Mouse (Mus musculus): Measurements from ENCODE around the gene 4930512M02Rik. TPM values are rescaled to one million over a fixed set of nuclear protein-coding genes. Genes with fewer than 3 reads are reported as not detected.

4930512M02Rik gene
- total and polyA plus RNA-seq, 3 experiments: not detected

DNA sequence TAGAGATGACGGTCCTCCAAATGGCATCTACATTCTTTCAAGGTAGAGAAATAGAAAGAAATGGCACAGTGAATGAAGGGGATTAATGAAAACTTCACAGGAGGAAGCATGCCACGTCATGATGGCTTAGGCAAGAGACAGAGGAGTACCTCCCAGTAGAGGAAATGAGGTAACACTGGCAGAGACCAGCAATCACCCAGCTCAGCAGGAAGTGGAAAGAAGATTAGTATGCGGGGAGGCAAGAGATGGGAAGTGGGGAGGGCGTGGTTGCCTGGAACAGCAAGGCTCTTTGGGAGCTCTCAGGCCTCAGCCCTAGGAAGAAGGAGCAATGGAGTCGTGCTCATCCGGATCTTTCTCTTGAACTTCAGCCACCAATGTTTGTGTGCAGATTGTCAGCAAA, 53.9 kb downstream of the 4930512M02Rik start:
- no peak for TF ChIP-seq TCF12 (IDR thresholded peaks at IDR 0.05; ENCODE audit: low read depth, low read length)
- no peak for TF ChIP-seq IRF4 (IDR thresholded peaks at IDR 0.05; ENCODE audit: low read depth, low read length)
- TF ChIP-seq E2F4 (IDR thresholded peaks at IDR 0.05; ENCODE audit: insufficient replicate concordance, low read depth, low read length): no peak
- TF ChIP-seq USF2 (conservative IDR thresholded peaks at IDR 0.05; ENCODE audit: low read depth, low read length): no peak
- TF ChIP-seq CHD1 (IDR thresholded peaks at IDR 0.05; ENCODE audit: low read depth, low read length): no peak
- TF ChIP-seq SIN3A (IDR thresholded peaks at IDR 0.05; ENCODE audit: low read length): no peak
- no peak for TF ChIP-seq TBP (conservative IDR thresholded peaks at IDR 0.05; ENCODE audit: low read depth, low read length)
- no peak for TF ChIP-seq ELF1 (IDR thresholded peaks at IDR 0.05; ENCODE audit: low read depth, low read length)
- no peak for TF ChIP-seq KAT2A (IDR thresholded peaks at IDR 0.05; ENCODE audit: insufficient replicate concordance, low read length)
- TF ChIP-seq NRF1 (IDR thresholded peaks at IDR 0.05; ENCODE audit: low read depth, low read length): no peak
- no peak for TF ChIP-seq JUND (conservative IDR thresholded peaks at IDR 0.05; ENCODE audit: low read depth, low read length)
- TF ChIP-seq CHD2 (IDR thresholded peaks at IDR 0.05; ENCODE audit: low read length): no peak
- no peak for TF ChIP-seq MEF2A (IDR thresholded peaks at IDR 0.05; ENCODE audit: borderline replicate concordance, low read depth, low read length)
- no peak for TF ChIP-seq USF1 (IDR thresholded peaks at IDR 0.05; ENCODE audit: low read depth, low read length)
- no peak for TF ChIP-seq ZMIZ1 (IDR thresholded peaks at IDR 0.05; ENCODE audit: low read depth, low read length)
- no peak for TF ChIP-seq BHLHE40 (IDR thresholded peaks at IDR 0.05; ENCODE audit: low read depth, low read length)
- no peak for TF ChIP-seq HCFC1 (IDR thresholded peaks at IDR 0.05; ENCODE audit: low read depth, low read length)
- Histone ChIP-seq H3K4me3 (replicated peaks in 1 of 3; ENCODE audit: low read depth in 2 of 3, low read length in 2 of 3, poor library complexity in 1 of 3) (no peak overlapping the region), H3K27ac (ENCODE audit: insufficient read depth, low read depth) (no peak overlapping the region), H3K9ac (ENCODE audit: insufficient read depth, low read depth) (no peak overlapping the region), H3K4me2 (ENCODE audit: insufficient read depth, low read depth, poor library complexity, severe bottlenecking) (no peak overlapping the region), H3K36me3 (replicated peaks in 1 of 2; ENCODE audit: control insufficient read depth in 1 of 2, insufficient read depth in 1 of 2, low read length in 1 of 2) (peaks cover 14 to 52% of the 10 kb centered on the region in 2 experiments), H3K9me3 (replicated peaks; ENCODE audit: low read length) (peaks cover 12% of the 10 kb centered on the region), H3K27me3 (replicated peaks) (no peaks in the 10 kb centered on the region), H3K79me2 (replicated peaks; ENCODE audit: control insufficient read depth, extremely low read depth, insufficient read depth, poor library complexity, severe bottlenecking) (no peaks in the 10 kb centered on the region), H3K4me1 (ENCODE audit: control insufficient read depth in 1 of 2, insufficient read depth in 2 of 2) (peaks cover 21 to 47% of the 10 kb centered on the region in 2 experiments)
- in situ Hi-C loops (cut with MboI; ENCODE audit: low pct_ligation_motif_present, low pct_unique_long_range_greater_than_20kb, low sequenced_read_pairs) (no loop called here), dilution Hi-C loops (cut with MboI; ENCODE audit: extremely low pct_ligation_motif_present, extremely low pct_unique_long_range_greater_than_20kb, low sequenced_read_pairs) (no loop called here)
- no peak for DNase-seq (ENCODE audit: extremely low read depth)

DNA sequence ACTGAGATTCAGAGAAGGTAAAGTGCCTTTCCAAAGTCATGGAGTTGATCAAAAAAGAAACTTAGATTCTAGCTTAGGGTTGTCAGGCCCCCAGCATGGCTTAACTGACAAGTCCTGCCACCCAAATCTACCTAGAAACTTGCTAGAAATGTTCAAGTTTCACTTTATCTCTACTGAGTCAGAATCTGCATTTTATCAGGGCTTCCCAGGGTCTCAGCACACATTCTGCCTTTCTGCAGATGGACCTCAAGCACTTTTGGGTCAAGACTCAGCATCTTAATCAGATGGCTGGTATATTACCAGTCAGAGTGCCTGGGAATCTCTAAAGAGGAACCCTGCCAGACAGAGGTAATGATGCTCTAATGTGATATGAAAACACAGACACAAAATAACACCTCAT, 56.9 kb downstream of the 4930512M02Rik start:
- Histone ChIP-seq H3K4me1 (ENCODE audit: control insufficient read depth in 1 of 2, insufficient read depth in 2 of 2) (peaks cover 24 to 76% of the 10 kb centered on the region in 2 experiments), H3K4me2 (ENCODE audit: insufficient read depth, low read depth, poor library complexity, severe bottlenecking) (no peak overlapping the region), H3K79me2 (replicated peaks; ENCODE audit: control insufficient read depth, extremely low read depth, insufficient read depth, poor library complexity, severe bottlenecking) (no peaks in the 10 kb centered on the region), H3K27ac (ENCODE audit: insufficient read depth, low read depth) (no peak overlapping the region), H3K36me3 (replicated peaks in 1 of 2; ENCODE audit: control insufficient read depth in 1 of 2, insufficient read depth in 1 of 2, low read length in 1 of 2) (peaks cover 18 to 67% of the 10 kb centered on the region in 2 experiments), H3K9ac (ENCODE audit: insufficient read depth, low read depth) (peak overlapping the region; percentile 51; the same call in 1 of the 2 replicates), H3K4me3 (replicated peaks in 1 of 3; ENCODE audit: low read depth in 2 of 3, low read length in 2 of 3, poor library complexity in 1 of 3) (no peak overlapping the region), H3K9me3 (replicated peaks; ENCODE audit: low read length) (peaks cover 8% of the 10 kb centered on the region), H3K27me3 (replicated peaks) (no peaks in the 10 kb centered on the region)
- dilution Hi-C loops (cut with MboI; ENCODE audit: extremely low pct_ligation_motif_present, extremely low pct_unique_long_range_greater_than_20kb, low sequenced_read_pairs): no loop called here
- no peak for DNase-seq (ENCODE audit: extremely low read depth)
- in situ Hi-C loops (cut with MboI; ENCODE audit: low pct_ligation_motif_present, low pct_unique_long_range_greater_than_20kb, low sequenced_read_pairs): no loop called here
- TF ChIP-seq UBTF (IDR thresholded peaks at IDR 0.05; ENCODE audit: low read depth, low read length): no peak
- no peak for TF ChIP-seq JUND (conservative IDR thresholded peaks at IDR 0.05; ENCODE audit: low read depth, low read length)
- TF ChIP-seq NRF1 (IDR thresholded peaks at IDR 0.05; ENCODE audit: low read depth, low read length): no peak
- TF ChIP-seq MEF2A (IDR thresholded peaks at IDR 0.05; ENCODE audit: borderline replicate concordance, low read depth, low read length): no peak
- TF ChIP-seq SMC3 (IDR thresholded peaks at IDR 0.05; ENCODE audit: low read depth, low read length): no peak
- no peak for TF ChIP-seq ZNF384 (IDR thresholded peaks at IDR 0.05; ENCODE audit: low read depth, low read length)
- TF ChIP-seq IRF4 (IDR thresholded peaks at IDR 0.05; ENCODE audit: low read depth, low read length): no peak

All from CH12.LX (cell line).